Mouse (Mus musculus): ENCODE data around the gene Try10. TPM values are rescaled to one million over a fixed set of nuclear protein-coding genes. Genes with fewer than 3 reads are reported as not detected.

Gene Try10
- total RNA-seq, 1 experiment = not detected

Other genes with a start within 250 kb of the Try10 start
- not detected in 2 replicates for gene Try4, start 51.8 kb upstream of the Try10 start, total RNA-seq (2012; rRNA removed)
- gene Try5, start 37.3 kb upstream of the Try10 start, total RNA-seq (2012; rRNA removed) = not detected in 2 replicates
- gene Prss3, start 23.6 kb downstream of the Try10 start, total RNA-seq (2012; rRNA removed) = not detected in 2 replicates
- not detected in 2 replicates for gene Gm5771, start 38.3 kb downstream of the Try10 start, total RNA-seq (2012; rRNA removed)
- 0.26 TPM in 1 of 2 replicates, not detected in the other for gene Gm10334, start 92.0 kb downstream of the Try10 start, total RNA-seq (2012; rRNA removed)
- not detected in 2 replicates for gene Prss1, start 104.8 kb downstream of the Try10 start, total RNA-seq (2012; rRNA removed)
- not detected in 2 replicates for gene Prss2, start 167.7 kb downstream of the Try10 start, total RNA-seq (2012; rRNA removed)